Mouse (Mus musculus) layer of hippocampus, adult 2 months (tissue): Measurements from ENCODE around the gene Gm10670. TPM values are rescaled to one million over a fixed set of nuclear protein-coding genes. Genes with fewer than 3 reads are reported as not detected.
"Not testable (repeated sequence)": the region's sequence is repeated elsewhere in the genome, so short reads cannot be mapped to it uniquely, and the experiment has no call there.

Experiments
- DNase-seq, 2 experiments: peaks; one replicate each; pipeline ENCODE4 v3.0.0; 2022; ENCODE audit warnings: low spot score in 2 of 2
- H3K27ac ChIP-seq: fragments of 200-600 bp; 2 replicates; pipeline ENCODE4 v1.8.1; 2022
- H3K4me3 ChIP-seq: fragments of 200-600 bp; 2 replicates; pipeline ENCODE4 v1.8.1; 2022; ENCODE audit warnings: mild to moderate bottlenecking
- long read RNA-seq, 2 experiments: library from polyadenylated mRNA; stranded (forward); transcript quantifications; one replicate each; pipeline ENCODE4 v2.0.0; 2021; ENCODE audit warnings: borderline mapping rate in 2 of 2
- total RNA-seq, 2 experiments: library from RNA; stranded (reverse); gene quantifications; 2 replicates each; pipeline ENCODE4 v1.2.3; 2021

Gene Gm10670
- total RNA-seq: not detected
- long read RNA-seq, experiment 1: 0 reads
- long read RNA-seq, experiment 2: 0 reads

DNA sequence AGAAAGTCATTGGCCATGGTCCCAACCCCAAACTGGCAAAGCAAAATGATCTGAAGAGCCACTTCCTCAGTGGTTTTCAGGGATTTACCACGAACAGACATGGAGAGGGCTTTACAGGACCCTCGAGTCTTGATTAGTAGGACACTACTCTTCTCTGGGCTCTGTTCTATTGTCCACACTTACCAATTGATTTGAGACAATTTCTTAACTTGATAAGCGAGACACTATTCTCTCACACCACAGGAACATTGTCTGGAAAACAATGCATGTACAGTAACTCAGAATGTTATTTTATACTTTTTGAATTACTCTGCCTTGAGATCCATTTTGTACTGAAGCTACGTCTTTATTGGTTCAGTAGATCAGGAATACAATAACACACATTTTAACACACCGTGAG lies at the start of gene Gm10670:
Gene Gm10670 (minus strand): TSS at position 101 of the 400 bp plus-strand sequence.
- H3K27ac ChIP-seq, DNase-seq, H3K4me3 ChIP-seq: not testable (repeated sequence)

DNA sequence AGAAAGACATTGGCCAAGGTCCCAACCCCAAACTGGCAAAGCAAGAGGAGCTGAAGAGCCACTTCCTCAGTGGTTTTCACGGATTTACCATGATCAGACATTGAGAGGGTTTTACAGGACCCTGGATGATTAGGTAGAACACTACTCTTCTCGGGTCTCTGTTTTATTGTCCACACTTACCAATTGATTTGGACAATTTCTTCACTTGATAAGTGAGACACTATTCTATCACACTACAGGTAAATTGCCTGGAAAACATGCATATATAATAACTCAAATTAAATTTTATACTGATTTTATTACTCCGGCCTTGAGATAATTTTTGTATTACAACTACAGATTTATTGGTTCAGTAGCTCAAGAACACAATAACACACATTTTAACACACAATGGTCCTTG lies 35.7 kb upstream of the Gm10670 start, which contains the start of gene Vmn1r103:
Gene Vmn1r103 (minus strand): TSS at position 101 of the 400 bp plus-strand sequence.
- not testable (repeated sequence) for H3K27ac ChIP-seq, H3K4me3 ChIP-seq, DNase-seq

DNA sequence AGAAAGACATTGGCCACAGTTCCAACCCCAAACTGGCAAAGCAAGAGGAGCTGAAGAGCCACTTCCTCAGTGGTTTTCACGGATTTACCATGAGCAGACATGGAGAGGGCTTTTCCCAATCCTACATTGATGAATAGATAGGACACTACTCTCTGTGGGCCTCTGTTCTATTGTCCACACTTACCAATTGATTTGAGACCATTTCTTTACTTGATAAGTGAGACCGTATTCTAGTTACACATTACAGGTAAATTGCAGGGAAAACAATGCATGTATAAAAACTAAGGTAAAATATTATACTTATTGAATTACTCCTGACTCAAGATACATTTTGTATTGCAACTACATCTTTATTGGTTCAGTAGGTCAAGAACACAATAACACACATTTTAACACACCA lies 32.2 kb downstream of the Gm10670 start, which contains the start of gene Vmn1r101:
Gene Vmn1r101 (minus strand): TSS at position 101 of the 400 bp plus-strand sequence.
- H3K27ac ChIP-seq, H3K4me3 ChIP-seq, DNase-seq: not testable (repeated sequence)

Other genes starting within 250 kb of the Gm10670 start
- gene Gm4498, start 241.1 kb downstream of the Gm10670 start, total RNA-seq: not detected
- not detected for gene Gm5890, start 212.1 kb downstream of the Gm10670 start, total RNA-seq
- not detected for gene Gm4133, start 140.9 kb downstream of the Gm10670 start, total RNA-seq
- gene Gm5728, start 99.5 kb downstream of the Gm10670 start, total RNA-seq: not detected
- not detected for gene Vmn1r100, start 57.0 kb downstream of the Gm10670 start, total RNA-seq
- gene Vmn1r101, start 32.3 kb downstream of the Gm10670 start, total RNA-seq: not detected
- not detected for gene Vmn1r103, start 35.6 kb upstream of the Gm10670 start, total RNA-seq
- gene Vmn1r104, start 58.9 kb upstream of the Gm10670 start, total RNA-seq: not detected
- not detected for gene Gm5726, start 70.8 kb upstream of the Gm10670 start, total RNA-seq
- gene Gm4141, start 101.3 kb upstream of the Gm10670 start, total RNA-seq: not detected
- gene Gm4513, start 124.1 kb upstream of the Gm10670 start, total RNA-seq: not detected
- not detected for gene Vmn1r107, start 194.0 kb upstream of the Gm10670 start, total RNA-seq
- gene Vmn1r111, start 228.3 kb upstream of the Gm10670 start, total RNA-seq: not detected